Mouse (Mus musculus) hindbrain, embryonic 10.5 days (tissue): ENCODE measurements at regions not wholly inside any gene's neighbourhood (a gene's known extent, or its start where the extent isn't known, plus 50 kb on each side); places are given as distances from the start of the nearest gene placed in this dataset.
"Not testable (repeated sequence)": the region's sequence is repeated elsewhere in the genome, so short reads cannot be mapped to it uniquely, and the experiment has no call there.

Experiments used
- DNase-seq: peaks from one replicate; pipeline ENCODE4 v3.0.0-alpha.2; 2017; ENCODE audit warnings: low spot score
- H3K27ac ChIP-seq: fragments of 300-500 bp; sonication (generic); 2 replicates; pipeline ENCODE4 v1.5.1; 2016; ENCODE audit warnings: mild to moderate bottlenecking, moderate library complexity
- H3K27me3 ChIP-seq: fragments of 300-500 bp; sonication (generic); 2 replicates; pipeline ENCODE4 v1.6.1; 2016; ENCODE audit warnings: mild to moderate bottlenecking; ENCODE audit not compliant: poor library complexity, insufficient read depth, severe bottlenecking
- H3K36me3 ChIP-seq: fragments of 300-500 bp; sonication (generic); 2 replicates; pipeline ENCODE4 v1.6.1; 2016; ENCODE audit warnings: mild to moderate bottlenecking, moderate library complexity
- H3K4me1 ChIP-seq: fragments of 300-500 bp; sonication (generic); replicated peaks from 2 replicates; pipeline ENCODE4 v1.6.1; 2016; ENCODE audit warnings: mild to moderate bottlenecking
- H3K4me3 ChIP-seq: fragments of 300-500 bp; sonication (generic); 2 replicates; pipeline ENCODE4 v1.5.1; 2016; ENCODE audit warnings: mild to moderate bottlenecking, moderate library complexity
- H3K9me3 ChIP-seq: fragments of 300-500 bp; sonication (generic); 2 replicates; pipeline ENCODE4 v1.6.1; 2016; ENCODE audit warnings: mild to moderate bottlenecking, moderate library complexity
- whole genome bisulfite sequencing: fragments of 180-500 bp; shearing (Covaris S2); methylation state at CpG from one replicate; pipeline ENCODE4 v1.1.7; 2016; 5-methylcytosine and 5-hydroxymethylcytosine counted together

DNA sequence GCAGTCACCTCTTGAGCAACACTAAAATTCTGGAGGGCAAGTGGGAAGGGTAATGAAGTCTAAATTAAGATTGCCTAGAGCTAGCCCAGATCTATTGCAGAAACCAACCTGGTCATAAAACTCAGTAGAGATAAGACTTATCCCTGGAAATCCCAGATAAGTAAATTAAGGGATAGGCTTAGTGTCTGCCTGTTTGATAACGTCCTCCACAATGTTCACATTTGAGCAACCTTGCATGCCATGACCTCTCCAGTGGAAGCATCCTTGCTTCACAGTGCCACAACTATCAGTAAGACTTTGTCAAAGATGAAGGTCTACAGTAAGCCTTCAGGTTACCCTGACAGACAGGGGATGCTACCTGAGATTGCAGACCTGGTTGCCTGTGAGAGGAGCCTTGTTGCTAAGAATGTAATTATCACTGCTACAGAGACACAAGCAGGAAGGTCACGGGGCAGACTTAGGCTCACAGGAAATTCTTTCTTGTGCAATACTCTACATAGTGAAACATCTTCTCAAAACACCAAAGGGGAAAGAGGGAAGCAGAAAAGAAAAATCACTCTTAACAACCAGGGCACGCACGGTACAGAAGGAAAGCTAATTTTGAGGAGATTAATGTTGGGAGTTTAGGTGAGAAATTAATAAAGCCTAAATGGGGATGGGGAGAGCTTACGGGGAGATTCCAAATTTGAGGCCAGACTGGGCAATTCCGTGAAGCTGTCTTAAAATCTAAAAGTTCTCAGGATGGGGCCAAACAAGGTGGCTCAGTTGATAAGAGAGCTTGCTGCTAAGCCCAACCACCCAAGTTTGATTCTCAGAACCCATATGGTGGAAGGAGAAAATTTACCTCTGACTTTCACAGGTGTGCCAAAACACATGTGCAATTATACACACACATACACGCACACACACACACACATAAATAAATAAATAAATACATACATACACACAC, 56.9 kb upstream of the Prdm9 start:
- H3K9me3 ChIP-seq, result no peaks in the 10 kb centered on the region
- no peak overlapping the region for H3K4me3 ChIP-seq
- no peak overlapping the region for H3K27ac ChIP-seq
- no peak for DNase-seq
- no peaks in the 10 kb centered on the region for H3K36me3 ChIP-seq
- 85% methylated on average over 7 of the region's 7 CpGs for WGBS
- H3K4me1 ChIP-seq, result no peaks in the 10 kb centered on the region
- H3K27me3 ChIP-seq, result no peaks in the 10 kb centered on the region

DNA sequence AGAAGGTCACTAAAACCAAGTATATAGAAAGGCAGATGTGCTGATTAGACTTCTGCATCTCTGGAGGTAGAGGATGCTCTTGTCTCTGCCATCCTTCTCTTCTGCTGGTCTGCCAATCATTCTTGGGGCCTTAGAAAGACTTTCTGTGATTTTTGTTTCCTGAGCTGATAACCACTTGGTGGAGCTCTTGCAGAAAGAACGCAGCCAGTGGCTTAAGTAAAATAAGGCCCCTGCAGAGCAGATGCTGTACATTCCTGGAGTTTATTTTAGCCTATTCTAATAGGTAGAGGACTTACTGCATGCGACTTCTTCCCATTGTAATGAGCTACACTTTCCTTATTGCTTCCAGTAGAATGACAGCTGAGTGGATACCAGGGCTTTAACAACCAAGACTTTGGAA, 58.8 kb upstream of the Prdm9 start:
- 8% methylated on average over 2 of the region's 2 CpGs for WGBS
- Histone ChIP-seq H3K27ac (no peak overlapping the region), H3K27me3 (no peaks in the 10 kb centered on the region), H3K4me1 (no peaks in the 10 kb centered on the region), H3K9me3 (no peaks in the 10 kb centered on the region), H3K36me3 (no peaks in the 10 kb centered on the region), H3K4me3 (no peak overlapping the region)
- no peak for DNase-seq

DNA sequence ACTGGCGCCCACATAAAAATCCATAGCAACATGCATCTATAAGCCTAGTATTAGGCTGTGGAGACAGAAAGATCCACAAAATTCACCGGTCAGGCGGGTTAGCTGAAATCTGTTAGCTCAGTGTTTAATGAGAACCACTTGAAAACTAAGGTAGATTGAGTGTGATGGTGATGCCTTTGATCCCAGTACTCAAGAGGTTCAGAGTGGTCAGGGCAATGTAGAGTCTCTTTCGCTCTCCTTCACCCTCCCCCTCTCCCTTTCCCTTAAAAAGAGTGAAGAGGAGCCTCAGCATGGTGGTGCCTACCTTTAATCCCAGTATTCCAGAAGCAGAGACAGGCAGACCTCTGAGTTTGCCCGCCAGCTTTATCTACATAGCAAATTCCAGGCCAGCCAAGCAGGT, 66.6 kb upstream of the Prdm9 start:
- 0 out of 2 replicates have a peak, but pooled peaks cover 8% of the 10 kb centered on the region for H3K9me3 ChIP-seq
- no peaks in the 10 kb centered on the region for H3K27me3 ChIP-seq
- 79% methylated on average over 5 of the region's 5 CpGs for WGBS
- no peaks in the 10 kb centered on the region for H3K36me3 ChIP-seq
- DNase-seq, result no peak
- 0 out of 2 replicates have a peak, but pooled peaks cover 3% of the 10 kb centered on the region for H3K4me1 ChIP-seq
- H3K27ac ChIP-seq, result no peak overlapping the region
- H3K4me3 ChIP-seq, result no peak overlapping the region

DNA sequence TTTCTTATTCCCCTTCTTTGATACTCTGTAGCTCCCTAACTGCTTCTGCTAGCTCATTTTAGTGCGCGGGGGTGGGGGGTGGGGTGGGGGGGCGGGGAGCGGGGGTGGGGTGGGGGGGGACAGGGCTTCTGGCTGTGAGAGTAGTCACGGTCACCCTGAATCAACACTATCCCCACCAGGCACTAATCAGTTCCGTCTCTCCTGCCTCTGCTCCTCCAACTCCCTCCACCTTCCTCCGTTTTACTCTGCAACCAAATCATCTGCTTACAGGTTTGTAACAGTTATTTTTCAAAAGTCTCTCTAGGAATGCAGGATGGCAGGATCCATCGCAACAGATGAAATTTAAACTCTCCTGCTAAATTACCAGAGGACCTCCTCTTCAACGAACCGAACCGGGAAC, 67.5 kb upstream of the Prdm9 start:
- Histone ChIP-seq H3K4me1 (0 out of 2 replicates have a peak, but pooled peaks cover 3% of the 10 kb centered on the region), H3K36me3 (no peaks in the 10 kb centered on the region), H3K9me3 (0 out of 2 replicates have a peak, but pooled peaks cover 8% of the 10 kb centered on the region), H3K27me3 (no peaks in the 10 kb centered on the region), H3K4me3 (peak overlapping the region; percentile 27), H3K27ac (no peak overlapping the region)
- WGBS, result 24% methylated on average over 11 of the region's 11 CpGs
- no peak for DNase-seq

DNA sequence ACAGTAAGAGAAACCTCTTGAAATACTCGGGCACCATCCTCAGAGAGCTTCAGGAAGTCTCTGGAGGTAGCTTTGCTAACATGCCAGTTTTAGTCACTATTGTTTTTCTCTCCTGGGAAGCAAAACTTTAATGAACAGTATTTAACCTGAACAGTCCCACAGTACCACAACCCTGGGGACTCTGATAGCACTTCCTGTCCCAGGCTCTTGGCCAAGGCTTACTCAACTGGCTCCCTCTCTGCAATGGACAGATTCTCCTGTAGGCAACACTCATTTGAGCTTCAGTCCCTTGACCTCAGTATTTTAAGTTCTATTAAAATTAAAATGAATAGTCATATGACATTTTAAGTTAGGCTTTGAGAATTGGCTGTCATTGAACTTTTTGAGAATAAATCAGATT, 67.9 kb upstream of the Prdm9 start:
- 0 out of 2 replicates have a peak, but pooled peaks cover 8% of the 10 kb centered on the region for H3K9me3 ChIP-seq
- H3K27me3 ChIP-seq, result no peaks in the 10 kb centered on the region
- H3K4me1 ChIP-seq, result 0 out of 2 replicates have a peak, but pooled peaks cover 3% of the 10 kb centered on the region
- WGBS, result 42% methylated on average over 1 of the region's 1 CpGs
- H3K27ac ChIP-seq, result no peak overlapping the region
- H3K4me3 ChIP-seq, result peak overlapping the region; percentile 27
- no peaks in the 10 kb centered on the region for H3K36me3 ChIP-seq
- no peak for DNase-seq

DNA sequence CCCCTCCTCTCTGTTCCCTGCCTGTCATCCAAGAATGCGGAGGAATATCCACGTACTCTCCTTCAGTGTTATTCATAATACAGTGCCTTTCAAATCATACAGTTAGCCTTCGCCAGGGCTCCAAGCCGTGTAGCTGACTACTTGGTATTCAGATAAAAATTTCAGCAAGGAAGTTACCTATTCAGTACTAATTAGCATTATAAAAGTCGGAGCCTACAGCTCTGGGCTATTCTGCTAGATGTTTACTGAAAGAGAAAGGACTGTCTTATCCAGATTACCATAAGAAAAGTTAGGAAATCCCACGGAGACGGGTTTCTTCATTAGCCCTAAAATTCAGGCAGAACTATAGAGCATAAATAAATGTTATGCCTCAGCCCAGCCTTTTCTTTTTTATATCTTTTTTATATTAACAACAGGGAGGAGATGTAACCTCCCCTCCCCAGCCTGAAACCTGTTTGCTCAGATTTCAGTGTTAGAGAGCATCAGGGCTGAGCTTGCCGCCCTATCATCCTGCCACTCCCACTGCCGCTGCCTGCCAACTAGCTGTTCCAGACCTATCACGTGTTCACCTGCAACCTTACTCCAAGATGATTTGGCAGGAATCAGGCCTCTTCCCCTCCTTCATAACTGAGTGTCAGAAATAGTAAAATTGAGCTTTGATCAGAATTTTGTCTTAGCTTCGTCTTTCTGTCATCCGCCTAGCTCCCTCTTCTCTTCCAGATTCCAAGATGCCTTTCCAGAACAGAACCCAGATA, 65.5 kb upstream of the Chd1 start:
- H3K27me3 ChIP-seq, H3K9me3 ChIP-seq, H3K36me3 ChIP-seq, H3K27ac ChIP-seq, H3K4me1 ChIP-seq, H3K4me3 ChIP-seq, DNase-seq: not testable (repeated sequence)
- WGBS, result 80% methylated on average over 12 of the region's 12 CpGs

DNA sequence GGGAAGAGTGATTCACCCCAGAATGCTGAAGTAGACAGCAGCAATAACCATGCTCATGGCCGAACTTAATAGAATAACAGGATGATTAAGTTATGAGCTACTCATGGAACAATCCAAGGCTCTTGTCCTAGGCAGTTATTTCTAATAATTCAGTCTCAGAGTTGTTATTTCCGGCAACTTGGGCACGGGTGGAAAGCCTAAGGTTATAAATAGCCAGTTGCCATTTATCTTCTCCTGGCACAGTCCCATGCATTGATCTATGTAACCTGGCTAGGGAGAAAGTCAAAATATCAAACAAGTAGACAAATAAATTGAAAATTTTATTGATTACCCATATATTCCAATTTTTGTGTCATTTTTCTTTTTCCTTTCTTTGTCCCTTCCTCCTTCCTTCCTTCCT, 64.0 kb upstream of the Chd1 start:
- no peak overlapping the region for H3K4me3 ChIP-seq
- no peak overlapping the region for H3K27ac ChIP-seq
- no peak for DNase-seq
- no peaks in the 10 kb centered on the region for H3K4me1 ChIP-seq
- no peaks in the 10 kb centered on the region for H3K36me3 ChIP-seq
- H3K27me3 ChIP-seq, result no peaks in the 10 kb centered on the region
- 92% methylated on average over 3 of the region's 3 CpGs for WGBS
- H3K9me3 ChIP-seq, result peaks cover 5% of the 10 kb centered on the region

DNA sequence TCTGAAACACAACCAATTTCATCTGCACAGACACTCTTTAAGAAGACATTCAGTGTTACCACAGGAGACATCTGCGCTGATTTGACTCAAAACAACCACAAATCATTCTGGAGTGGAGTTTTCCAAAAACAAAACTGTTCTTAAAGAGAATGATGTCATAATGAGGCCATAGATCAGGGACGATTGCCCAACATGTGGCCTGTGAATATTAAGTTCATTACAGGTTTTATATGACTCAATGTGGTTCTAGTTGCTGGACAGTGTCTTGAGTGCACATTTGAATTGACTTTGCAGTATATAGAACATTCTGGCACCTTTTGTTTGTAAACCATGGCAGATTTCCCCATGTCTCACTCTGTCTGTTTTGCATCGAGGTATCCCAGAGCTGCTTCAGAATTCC, 63.0 kb upstream of the Chd1 start:
- no peak overlapping the region for H3K4me3 ChIP-seq
- no peak for DNase-seq
- no peaks in the 10 kb centered on the region for H3K27me3 ChIP-seq
- H3K9me3 ChIP-seq, result peaks cover 5% of the 10 kb centered on the region
- no peaks in the 10 kb centered on the region for H3K36me3 ChIP-seq
- WGBS, result 84% methylated on average over 3 of the region's 3 CpGs
- no peak overlapping the region for H3K27ac ChIP-seq
- H3K4me1 ChIP-seq, result no peaks in the 10 kb centered on the region

DNA sequence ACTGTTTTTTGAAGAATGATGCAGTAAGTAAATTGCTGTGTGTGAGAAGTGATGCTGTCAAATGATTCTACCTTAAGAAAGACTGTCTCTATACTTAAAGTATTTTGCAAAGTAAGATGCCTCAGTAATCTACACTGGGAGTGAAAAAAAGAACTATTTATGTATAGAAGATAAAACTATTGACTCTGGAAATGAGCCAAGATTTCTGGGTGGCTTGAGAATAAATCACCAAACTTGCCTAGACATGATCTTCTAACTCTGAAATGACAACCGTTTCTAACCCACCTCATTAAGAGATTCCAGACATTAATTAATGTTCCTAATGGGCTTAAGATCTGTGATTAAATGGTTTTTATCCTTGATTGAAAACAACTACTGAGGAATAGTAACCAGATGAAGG, 58.0 kb upstream of the Chd1 start:
- Histone ChIP-seq H3K27ac (no peak overlapping the region), H3K4me1 (no peaks in the 10 kb centered on the region), H3K4me3 (no peak overlapping the region), H3K36me3 (no peaks in the 10 kb centered on the region), H3K27me3 (no peaks in the 10 kb centered on the region), H3K9me3 (no peaks in the 10 kb centered on the region)
- WGBS, result 89% methylated on average over 1 of the region's 1 CpGs
- no peak for DNase-seq

DNA sequence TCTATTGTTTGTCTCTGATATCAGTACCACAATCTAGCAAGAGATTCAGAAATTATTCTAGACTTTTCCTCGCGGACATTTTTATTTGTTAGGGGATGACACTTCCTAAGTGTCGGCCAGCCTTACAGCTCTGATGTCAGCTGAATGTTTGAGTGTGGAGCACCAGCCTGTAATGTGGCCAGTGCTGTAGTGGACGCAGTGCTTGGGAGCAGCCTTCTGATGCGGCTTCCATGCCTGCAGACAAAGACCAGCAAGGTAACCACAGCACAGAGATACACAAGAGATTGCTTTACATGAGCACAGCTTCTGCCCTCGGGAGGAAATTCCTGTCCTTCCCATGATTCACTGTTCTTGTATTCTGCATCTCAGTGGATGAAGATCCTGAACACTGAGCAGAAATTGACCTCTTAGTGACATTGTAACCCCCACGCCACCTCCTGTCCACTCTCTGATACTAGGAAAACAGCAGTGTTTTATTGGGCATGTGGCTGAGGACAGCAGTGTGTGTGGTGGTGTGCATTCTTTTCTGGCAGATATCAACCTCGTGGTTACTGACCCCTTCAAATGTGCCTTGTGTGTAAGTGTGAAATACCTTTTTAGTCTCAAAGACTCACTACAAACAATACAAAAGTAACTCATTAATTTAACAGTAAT, 54.6 kb upstream of the Chd1 start:
- Histone ChIP-seq H3K27me3 (no peaks in the 10 kb centered on the region), H3K4me3 (no peak overlapping the region), H3K9me3 (no peaks in the 10 kb centered on the region), H3K27ac (no peak overlapping the region), H3K36me3 (no peaks in the 10 kb centered on the region), H3K4me1 (no peaks in the 10 kb centered on the region)
- WGBS, result 71% methylated on average over 8 of the region's 8 CpGs
- no peak for DNase-seq

DNA sequence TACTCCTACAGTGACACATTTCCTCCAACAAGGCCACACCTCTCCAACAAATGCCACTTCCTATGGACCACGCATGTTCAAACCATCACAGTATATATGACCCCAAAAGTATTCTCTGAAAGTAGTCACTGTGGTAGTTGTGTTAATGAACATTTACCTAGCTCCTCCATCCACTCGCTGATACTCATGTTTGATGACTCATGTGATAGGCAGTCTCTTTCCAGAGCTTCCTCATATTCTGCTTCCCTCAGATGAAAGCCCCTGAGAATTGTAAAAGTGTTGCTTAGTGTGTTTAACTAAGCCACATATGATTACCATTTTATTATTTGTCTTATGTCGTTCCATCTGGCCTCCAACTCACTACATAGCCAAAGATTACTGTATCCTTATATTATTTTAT, 52.9 kb upstream of the Chd1 start:
- Histone ChIP-seq H3K4me3 (no peak overlapping the region), H3K36me3 (no peaks in the 10 kb centered on the region), H3K27ac (no peak overlapping the region), H3K4me1 (no peaks in the 10 kb centered on the region), H3K9me3 (no peaks in the 10 kb centered on the region), H3K27me3 (no peaks in the 10 kb centered on the region)
- 92% methylated on average over 3 of the region's 3 CpGs for WGBS
- DNase-seq, result no peak
